Mouse (Mus musculus): ENCODE results near the gene F2rl3. TPM values are rescaled to one million over a fixed set of nuclear protein-coding genes. Genes with fewer than 3 reads are reported as not detected.

The F2rl3 gene
- total RNA-seq, 2 experiments from 2014 or later = 0.28 TPM; not detected in 1

DNA sequence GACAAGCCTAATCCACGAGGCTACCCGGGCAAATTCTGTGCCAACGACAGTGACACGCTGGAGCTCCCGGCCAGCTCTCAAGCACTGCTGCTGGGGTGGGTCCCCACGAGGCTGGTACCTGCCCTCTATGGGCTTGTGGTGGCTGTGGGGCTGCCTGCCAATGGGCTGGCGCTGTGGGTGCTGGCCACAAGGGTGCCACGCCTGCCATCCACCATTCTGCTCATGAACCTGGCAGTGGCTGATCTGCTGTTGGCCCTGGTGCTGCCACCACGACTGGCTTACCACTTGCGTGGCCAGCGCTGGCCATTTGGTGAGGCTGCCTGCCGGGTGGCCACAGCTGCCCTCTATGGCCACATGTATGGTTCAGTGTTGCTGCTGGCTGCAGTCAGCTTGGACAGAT lies 626 bp downstream of the F2rl3 start:
- no peak for DNase-seq
- intact Hi-C loops (cut with DNase I) = no loop called here

DNA sequence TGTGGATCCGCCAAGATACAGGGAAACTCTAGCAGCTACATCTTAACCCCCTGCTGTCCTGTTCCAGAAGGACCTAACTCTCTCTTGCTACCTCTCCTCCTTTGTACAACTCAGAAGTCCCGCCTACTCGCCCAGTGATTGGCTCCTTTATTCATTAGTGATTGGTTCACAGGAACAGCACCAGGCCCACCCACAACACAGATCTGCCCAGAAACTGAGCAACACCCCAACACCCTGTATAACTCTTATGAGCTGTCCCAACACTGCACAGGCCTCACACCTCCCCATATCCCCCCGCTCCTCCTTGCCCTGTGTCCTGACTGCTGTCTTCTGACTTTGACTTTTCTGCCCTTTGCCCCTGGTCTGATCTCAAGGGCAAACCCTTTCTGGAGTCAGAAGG lies 4.0 kb downstream of the F2rl3 start:
- DNase-seq = no peak
- intact Hi-C loops (cut with DNase I) = no loop called here

DNA sequence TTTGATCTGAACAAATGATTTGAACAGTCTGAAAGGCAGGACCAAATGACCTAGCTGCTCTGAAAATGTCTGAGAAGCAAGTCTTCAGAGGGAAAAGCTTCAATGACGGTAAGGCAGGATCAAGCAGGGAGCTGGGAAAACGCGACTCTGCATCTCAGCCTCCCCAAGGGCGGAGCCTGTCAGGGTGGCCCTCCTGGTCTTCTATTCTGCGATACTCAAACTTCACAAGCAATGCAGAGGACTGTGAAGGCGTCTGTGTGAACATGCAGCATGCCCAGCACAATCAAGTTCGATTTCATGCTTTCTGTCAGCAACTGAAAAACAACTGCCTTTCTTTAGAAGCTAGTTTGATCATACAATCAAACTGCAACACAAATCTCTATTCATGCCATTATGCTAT lies 5.1 kb downstream of the F2rl3 start:
- intact Hi-C loops (cut with DNase I) = no loop called here
- DNase-seq = no peak

DNA sequence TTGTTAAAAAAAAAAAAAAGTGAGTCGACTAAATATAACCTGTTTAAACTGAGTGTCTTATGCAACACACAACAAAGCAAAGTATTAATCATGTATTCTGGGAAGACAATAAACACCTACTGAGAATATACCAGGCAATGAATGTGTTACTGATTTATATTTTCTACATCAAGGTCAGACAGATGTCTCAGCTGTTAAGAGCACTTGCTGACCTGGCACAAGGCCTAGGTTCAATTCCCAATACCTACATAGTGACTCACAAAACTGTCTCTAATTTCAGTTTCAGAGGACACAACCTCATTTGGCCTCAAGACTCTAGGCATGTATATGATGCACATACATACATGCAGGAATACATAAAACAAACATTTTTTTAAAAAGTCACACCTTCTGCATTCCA lies 16.1 kb downstream of the F2rl3 start:
- DNase-seq = no peak
- intact Hi-C loops (cut with DNase I) = no loop called here

DNA sequence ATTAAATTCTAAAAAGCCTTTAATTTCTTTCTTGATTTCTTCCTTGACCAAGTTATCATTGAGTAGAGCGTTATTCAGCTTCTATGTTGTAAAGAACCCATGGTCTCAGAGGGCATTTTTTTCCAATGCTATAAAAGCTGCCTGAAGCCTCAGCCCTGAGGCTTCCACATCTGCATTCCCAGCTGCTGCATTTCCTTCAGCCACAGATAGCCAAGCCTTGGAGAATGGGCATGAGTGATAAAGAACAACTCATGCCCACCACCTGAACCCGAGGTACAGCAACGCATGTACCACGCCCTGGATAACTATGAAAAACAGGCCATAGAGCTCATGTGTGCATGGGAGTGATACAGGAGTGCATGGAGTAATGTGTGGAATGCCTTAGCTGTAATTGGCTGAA lies 19.0 kb downstream of the F2rl3 start:
- intact Hi-C loops (cut with DNase I) = no loop called here
- DNase-seq = no peak

DNA sequence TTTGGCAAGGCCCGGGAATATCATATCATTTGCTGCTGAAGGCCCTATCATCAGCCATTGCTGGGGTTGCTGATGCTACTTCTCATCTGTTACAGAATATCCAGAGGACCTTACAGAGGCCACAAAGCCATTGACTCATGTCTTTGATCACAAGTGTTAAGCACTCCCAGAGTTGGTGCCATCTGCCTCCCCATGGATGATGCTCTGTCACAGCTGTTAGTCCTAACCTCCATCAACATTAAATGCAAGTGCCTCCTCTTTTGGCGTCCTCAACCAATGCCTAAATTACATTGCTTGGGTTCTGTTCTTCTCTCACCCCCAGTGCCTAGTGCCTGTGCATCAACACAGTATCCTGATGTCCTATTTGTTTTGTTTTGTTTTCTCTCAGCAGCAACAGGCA lies 39.9 kb downstream of the F2rl3 start:
- no peak for DNase-seq
- intact Hi-C loops (cut with DNase I) = no loop called here

DNA sequence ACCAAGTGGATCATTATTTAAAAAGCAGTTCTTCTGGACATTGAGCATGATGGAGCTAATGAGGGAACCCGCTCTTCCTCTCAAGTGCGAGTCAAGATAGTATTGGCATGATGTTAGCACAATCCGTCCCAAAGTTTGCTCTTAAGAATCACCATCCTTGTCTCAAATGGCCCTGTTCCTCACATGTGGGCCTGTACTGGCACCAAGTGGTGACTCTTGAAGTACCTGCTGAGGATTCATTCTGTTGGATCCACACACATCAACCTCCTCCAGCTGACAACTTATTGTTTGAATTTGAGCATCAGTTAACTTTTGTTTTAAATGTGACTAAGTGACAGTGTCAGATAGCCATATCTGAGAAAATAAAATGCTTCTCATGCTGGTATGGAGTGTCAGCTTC lies 51.0 kb downstream of the F2rl3 start:
- no peak for DNase-seq
- intact Hi-C loops (cut with DNase I) = no loop called here

Other genes with a start within 250 kb of the F2rl3 start
- gene Med26, start 213.6 kb upstream of the F2rl3 start, total RNA-seq (2021) = 10 to 100 TPM; 13.3 to 13.8 TPM
- 100 to 1,000 TPM; 131 to 140 TPM for gene Smim7, start 190.8 kb upstream of the F2rl3 start, total RNA-seq (2021)
- gene Tmem38a, start 189.8 kb upstream of the F2rl3 start, total RNA-seq (2021) = 10 to 100 TPM; 32.4 to 33.4 TPM
- gene Nwd1, start 115.2 kb upstream of the F2rl3 start, total RNA-seq (2021) = 10 to 100 TPM; 21.6 to 23.4 TPM
- 100 to 1,000 TPM; 207 to 223 TPM for gene Sin3b, start 38.6 kb upstream of the F2rl3 start, total RNA-seq (2021)

Data from left cerebral cortex, postnatal 4 days (tissue).